Mouse (Mus musculus) megakaryocyte progenitor cell, adult 5-6 weeks (primary cell): ENCODE data around the gene Uso1. TPM values are rescaled to one million over a fixed set of nuclear protein-coding genes. Genes with fewer than 3 reads are reported as not detected.

Source experiments
- ATAC-seq: replicated peaks from 2 replicates; pipeline ENCODE4 v1.8.0; 2016; ENCODE audit warnings: mild to moderate bottlenecking, moderate TSS enrichment, inconsistent platforms; ENCODE audit not compliant: poor library complexity
- total RNA-seq, 2 experiments: library from RNA; stranded (forward) in 1 of 2; stranded (reverse) in 1 of 2; fragments of 157-497, 149-512 nt in 1 of 2; fragments of 200-1000 nt in 1 of 2; gene quantifications; 2 replicates each; pipeline versions ENCODE4 v1.2.3 to v1.2.4; 2015 to 2017

The Uso1 gene
- total RNA-seq, 2 experiments from 2014 or later: 23.5 to 56.6 TPM

DNA sequence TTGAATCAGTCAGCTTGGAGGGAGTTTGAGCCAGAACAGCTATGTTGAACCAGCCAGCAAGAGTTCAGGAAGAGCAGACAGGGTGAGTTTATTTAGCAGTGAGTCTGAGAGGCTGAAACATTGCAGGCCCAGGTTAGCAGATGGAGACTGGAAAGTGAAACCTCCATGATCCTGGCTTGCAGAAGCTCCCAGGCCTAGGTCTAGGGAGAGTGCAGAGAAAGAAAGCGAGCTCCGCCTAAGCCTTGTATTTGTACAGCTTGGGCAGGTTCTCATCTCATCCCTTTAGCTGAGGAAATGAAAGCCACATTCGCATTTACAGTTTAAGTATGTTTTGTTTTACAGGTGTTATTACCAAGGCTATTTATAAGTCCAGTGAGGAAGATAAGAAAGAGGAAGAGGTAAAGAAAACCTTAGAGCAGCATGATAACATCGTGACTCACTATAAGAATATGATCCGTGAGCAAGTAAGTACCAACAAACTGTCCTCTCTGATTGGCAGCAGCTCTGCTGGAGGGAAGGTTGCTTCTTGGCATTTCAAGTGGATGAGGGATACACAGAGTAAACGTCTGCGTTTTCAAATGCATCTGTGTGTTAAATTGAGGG is 51.2 kb downstream of the Uso1 start:
- ATAC-seq: no peak

DNA sequence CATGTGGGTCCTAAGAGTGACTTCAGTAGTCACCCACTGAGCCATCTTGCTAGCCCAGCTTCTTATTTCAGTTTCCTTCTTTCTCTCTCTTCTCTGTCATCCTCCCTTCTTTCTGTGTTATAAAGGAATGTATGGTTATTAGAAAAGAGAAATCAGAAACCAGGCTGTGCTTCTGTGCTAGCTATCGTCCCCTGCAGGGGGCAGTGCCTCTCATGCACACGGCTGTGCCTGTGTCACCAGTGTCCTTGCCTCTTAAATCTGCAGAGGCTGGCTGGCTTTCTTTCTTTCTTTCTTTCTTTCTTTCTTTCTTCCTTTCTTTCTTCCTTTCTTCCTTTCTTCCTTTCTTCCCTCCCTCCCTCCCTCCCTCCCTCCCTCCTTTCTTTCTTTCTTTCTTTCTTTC is 58.0 kb downstream of the Uso1 start:
- peak; percentile 91 for ATAC-seq

GRCm38 (mm10) chr5:92196895-92197811 is 59.4 kb downstream of the Uso1 start:
- ATAC-seq: no peak

- no peak for ATAC-seq
Measured at GRCm38 (mm10) chr5:92198266-92198665, 60.5 kb downstream of the Uso1 start.

DNA sequence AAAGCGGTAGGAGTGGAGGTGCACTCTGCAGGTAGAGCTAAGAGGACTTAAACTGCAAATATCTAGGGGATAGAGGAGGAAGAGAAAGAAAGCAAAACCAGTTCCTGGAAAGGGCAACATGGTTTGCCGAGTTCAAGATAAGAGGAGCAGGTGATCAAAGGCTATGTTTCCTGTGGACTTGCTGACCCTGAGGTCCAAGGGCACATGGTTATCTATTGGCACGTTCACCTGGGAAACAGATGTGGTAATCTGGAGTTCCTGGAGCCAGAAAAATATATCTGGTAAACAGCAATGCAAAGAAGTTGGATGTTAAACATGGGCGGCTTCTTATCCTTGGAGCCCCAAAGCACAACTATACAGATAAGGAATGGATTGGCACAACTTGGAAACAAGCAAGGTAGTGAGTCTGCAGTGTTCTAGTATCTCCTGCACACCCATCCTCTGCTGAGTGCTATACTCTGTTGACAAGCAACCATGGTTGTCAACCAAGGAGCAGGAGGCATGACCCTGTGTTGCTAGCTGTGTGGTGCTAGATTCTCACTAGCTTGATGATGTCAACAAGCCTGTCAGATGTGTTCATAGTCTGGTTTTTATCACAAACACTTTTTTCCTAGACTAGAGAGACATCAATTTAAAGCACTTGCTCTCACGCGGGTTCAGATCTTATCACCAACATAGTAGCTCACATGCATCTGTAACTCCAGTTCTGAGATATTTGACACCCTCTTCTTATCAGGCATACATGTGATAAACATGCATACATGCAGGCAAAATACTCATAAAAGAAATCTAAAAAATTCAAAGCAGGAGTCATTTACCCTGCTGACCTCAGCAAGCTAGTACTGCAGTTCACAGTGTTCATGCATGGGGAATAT is 66.7 kb downstream of the Uso1 start:
- peak; percentile 71 for ATAC-seq

- peak; percentile 52 for ATAC-seq
Measured at GRCm38 (mm10) chr5:92205184-92205583, 67.4 kb downstream of the Uso1 start.

GRCm38 (mm10) chr5:92205706-92206105 is 68.0 kb downstream of the Uso1 start:
- no peak for ATAC-seq

GRCm38 (mm10) chr5:92206121-92206520 is 68.4 kb downstream of the Uso1 start:
- no peak for ATAC-seq

DNA sequence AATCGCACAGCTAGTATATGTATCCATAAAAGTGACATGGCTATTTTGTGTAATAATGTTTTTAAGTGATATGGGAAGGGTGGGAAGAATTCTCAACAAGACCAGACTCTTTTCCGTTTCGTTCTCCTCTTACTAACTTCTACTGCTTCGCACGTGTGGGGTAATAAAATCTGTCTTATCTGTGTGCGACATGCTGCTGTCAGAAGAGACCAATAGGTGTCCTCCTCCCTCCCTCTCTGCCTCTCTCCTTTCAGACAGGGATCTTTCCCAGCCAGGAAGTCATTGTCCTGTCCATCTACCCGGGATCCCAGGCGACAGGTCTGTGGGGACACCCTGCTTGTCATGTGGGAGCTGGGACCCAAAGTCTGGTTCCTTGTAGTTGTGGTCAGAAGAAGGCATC is 72.5 kb downstream of the Uso1 start:
- no peak for ATAC-seq

DNA sequence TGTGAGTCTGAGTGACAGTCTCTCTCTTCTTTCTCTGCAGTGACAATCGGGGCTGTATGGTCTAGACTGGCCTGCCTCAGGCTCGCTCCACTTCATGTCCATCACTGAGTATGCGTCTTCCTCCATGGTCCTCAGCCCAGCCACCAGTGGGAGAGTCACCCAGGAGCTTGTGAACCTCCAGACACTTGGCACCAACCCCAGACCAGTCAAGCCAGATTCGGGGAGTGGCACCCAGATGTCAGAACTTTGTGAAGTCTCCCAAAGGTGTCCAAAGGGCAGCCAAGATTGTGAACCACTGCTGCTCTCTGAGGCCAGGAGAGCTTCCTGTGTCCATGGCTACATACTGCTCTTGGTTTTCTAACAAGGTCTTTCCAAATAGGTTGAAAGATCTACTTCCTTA is 74.5 kb downstream of the Uso1 start:
- ATAC-seq: no peak

DNA sequence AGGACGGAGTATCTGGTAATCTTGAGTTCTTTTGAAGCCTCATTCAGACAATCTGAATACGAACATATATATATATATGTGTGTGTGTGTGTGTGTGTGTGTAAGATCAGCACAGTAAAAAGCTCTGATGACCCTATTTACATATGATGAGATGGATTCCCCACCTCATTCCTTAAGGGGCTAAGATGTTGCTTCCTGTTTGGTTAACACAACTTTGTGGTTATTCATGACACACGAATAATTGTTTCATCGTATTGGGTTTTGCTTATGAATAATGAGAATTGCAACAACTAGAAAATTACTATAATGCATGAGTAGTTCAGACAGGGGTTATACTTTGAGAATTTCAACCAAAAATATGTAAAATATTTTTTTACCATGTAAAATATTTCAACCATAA is 77.6 kb downstream of the Uso1 start, which contains the start of gene U90926:
Gene U90926 (minus strand): TSS at position 101 of the 400 bp plus-strand sequence.
- no peak for ATAC-seq

- ATAC-seq: peak; percentile 78
Measured at GRCm38 (mm10) chr5:92218915-92219793, 81.4 kb downstream of the Uso1 start.

- peak; percentile 85 for ATAC-seq
Measured at GRCm38 (mm10) chr5:92219826-92220225, 82.1 kb downstream of the Uso1 start.

DNA sequence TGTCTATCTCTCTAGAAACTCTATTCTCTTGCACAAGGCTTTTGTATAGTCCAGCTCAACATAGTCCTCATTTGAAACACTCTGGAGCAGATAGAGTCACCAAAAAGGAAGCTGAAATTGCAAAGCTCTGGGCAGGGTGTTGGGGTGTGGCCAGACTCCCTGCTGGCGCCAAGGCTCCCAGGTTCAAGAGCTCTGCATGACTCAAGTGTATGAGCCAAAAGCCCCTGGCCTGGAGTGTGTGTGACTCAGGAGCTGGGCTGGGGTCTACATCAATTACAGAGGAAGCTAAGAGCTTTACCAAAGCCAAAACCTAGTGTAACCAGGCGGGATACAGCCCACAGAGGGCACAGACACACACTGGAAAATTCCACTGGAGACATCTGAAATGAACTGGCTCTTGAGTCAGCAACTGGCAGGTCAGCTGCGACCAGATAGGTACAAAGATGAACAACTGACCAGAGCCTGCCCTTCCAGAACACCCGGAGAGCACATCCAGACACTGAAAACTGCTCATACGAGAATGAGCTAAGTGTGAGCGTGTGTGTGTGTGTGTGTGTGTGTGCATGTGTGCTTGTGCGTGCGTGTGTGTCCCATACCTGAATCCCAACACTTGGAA is 82.7 kb downstream of the Uso1 start:
- ATAC-seq: peak; percentile 35; the same call in 1 of the 2 replicates

- no peak for ATAC-seq
Measured at GRCm38 (mm10) chr5:92227782-92228181, 90.0 kb downstream of the Uso1 start.

DNA sequence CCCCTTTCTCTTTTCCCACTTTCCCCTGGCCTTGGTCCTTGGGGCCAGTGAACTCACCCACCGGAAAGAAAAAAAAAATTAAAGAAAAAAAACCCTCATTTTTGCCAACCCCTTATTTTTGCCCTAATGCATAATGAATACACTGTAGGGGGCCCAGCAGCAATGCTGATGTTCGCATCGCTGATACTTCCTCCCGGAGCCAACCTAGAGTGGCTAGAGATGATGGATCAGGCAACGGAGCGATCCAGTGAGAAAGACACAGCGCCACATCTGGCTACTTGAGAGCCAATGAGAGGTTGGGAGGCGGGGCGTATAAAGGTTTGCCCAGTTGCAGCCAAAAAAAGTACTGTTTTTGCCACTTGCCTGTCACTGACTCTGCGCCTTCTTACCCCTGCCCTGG is 91.0 kb downstream of the Uso1 start:
- ATAC-seq: peak; percentile 57

DNA sequence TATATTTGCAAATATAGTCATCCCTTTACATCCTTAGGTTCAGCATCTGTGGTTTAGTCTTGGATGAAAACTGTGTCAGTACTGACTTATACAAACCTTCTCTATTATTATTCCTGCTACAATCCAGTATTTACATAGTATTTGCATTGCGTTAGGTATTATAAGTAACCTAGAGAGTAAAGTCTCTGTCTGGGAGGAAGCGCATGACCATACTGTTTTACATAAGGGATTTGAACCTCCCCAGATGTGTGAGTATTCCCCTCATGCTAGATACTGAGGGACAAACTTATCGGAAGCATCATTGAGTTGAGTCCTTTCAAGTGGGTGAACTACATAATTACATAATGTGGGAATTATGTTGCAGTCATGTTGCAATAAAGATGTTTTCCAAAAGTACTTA is 91.8 kb downstream of the Uso1 start:
- no peak for ATAC-seq

DNA sequence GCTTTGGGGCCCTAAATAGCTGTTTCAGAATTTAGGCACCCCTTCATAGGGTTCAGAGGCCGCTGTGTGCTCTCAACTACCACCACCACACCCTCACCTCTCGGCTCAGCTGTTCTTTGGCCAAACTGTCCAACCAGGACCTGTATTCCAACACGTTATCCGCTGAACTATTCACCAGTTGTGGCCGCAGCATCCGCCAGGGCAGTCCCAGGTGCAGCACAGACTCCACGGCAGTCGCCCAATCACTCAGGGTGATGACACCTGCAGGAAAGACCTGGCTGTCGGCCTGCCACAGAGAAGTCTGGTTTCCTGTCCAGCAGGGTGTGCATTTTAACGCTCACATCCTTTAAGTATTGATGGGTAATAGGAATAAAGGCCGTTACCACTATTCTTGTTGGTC is 92.6 kb downstream of the Uso1 start:
- no peak for ATAC-seq

- no peak for ATAC-seq
Measured at GRCm38 (mm10) chr5:92231836-92232235, 94.1 kb downstream of the Uso1 start.

GRCm38 (mm10) chr5:92233366-92233765 is 95.6 kb downstream of the Uso1 start:
- ATAC-seq: no peak
